ENCODE assay signal across 12 mouse cellular contexts in the genomic region with DNA sequence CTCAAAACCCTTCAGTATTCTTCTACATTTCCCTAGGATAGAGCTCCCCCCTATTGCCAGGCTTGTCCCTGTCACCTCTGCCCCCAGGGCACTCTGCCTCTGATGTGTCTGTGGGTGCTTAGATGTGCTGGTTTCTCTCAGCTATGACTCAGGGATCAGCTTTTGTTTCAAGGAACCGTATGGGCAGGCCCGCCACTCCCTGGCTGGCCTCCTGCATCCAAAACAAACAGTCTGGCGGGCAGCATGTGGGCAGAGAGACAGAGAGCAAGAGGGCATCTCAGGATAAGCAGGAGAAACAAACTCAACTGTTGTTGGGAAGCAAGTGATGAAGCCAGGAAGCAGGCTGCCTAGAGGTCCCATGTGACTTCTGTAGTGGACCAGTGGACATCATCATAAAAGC. TPM values are rescaled to one million over a fixed set of nuclear protein-coding genes. Genes with fewer than 3 reads are reported as not detected.
DNase-seq lines count a peak whose midpoint lies in the region; ATAC-seq and TF ChIP-seq lines count a peak whose summit lies in the region.
"Had no signal": no experiment of that assay in that cellular context is flagged by ENCODE, and none has a peak within 500 bp of the region (broad histone marks: within the 10 kb centered on the region; RNA-seq: fewer than 3 reads in every experiment).

No protein-coding gene starts in this region.

- WGBS in midbrain, embryonic 11.5 days: 36% methylated on average over 3 of the region's 3 CpGs
- WGBS in midbrain, embryonic 14.5 days: 35% methylated on average over 3 of the region's 3 CpGs
- WGBS in small intestine, adult 2 months: 17% methylated on average over 3 of the region's 3 CpGs

- TF ChIP-seq POLR2A in small intestine, adult 2 months (IDR thresholded peaks at IDR 0.05; ENCODE audit: low read depth, low read length): no peak

- no peak overlapping the region for H3K9ac ChIP-seq in midbrain, embryonic 11.5 days (ENCODE audit: low read length)
- H3K9ac ChIP-seq in midbrain, embryonic 14.5 days (replicated peaks; ENCODE audit: low read length): no peak overlapping the region
- H3K9ac ChIP-seq: intestine, embryonic 15.5 days; limb, embryonic 12.5 days had no signal

- H3K4me1 ChIP-seq in midbrain, embryonic 11.5 days (ENCODE audit: control insufficient read depth, insufficient read depth, low read length): peaks cover 13% of the 10 kb centered on the region; the same call in 1 of the 2 replicates
- peaks cover 6% of the 10 kb centered on the region for H3K4me1 ChIP-seq in midbrain, embryonic 14.5 days (ENCODE audit: control insufficient read depth, insufficient read depth, low read length)
- H3K4me1 ChIP-seq in small intestine, adult 2 months (ENCODE audit: control insufficient read depth, insufficient read depth, insufficient read length, low read length): peaks cover 12% of the 10 kb centered on the region; the same call in 1 of the 2 replicates
- H3K4me1 ChIP-seq: megakaryocyte, embryonic 14.5 days had no signal

- no peak overlapping the region for H3K27ac ChIP-seq in midbrain, embryonic 11.5 days (ENCODE audit: low read depth, low read length)
- H3K27ac ChIP-seq in midbrain, embryonic 14.5 days (replicated peaks; ENCODE audit: low read depth, low read length): no peak overlapping the region
- peak overlapping the region; percentile 72 for H3K27ac ChIP-seq in small intestine, adult 2 months (ENCODE audit: insufficient read depth, low read depth, low read length)
- H3K27ac ChIP-seq: intestine, embryonic 15.5 days; limb, embryonic 12.5 days had no signal

- no peaks in the 10 kb centered on the region for H3K9me3 ChIP-seq in midbrain, embryonic 11.5 days (ENCODE audit: control insufficient read depth, low read length)
- no peaks in the 10 kb centered on the region for H3K9me3 ChIP-seq in midbrain, embryonic 14.5 days (ENCODE audit: control insufficient read depth, low read length)
- H3K9me3 ChIP-seq: intestine, embryonic 15.5 days; limb, embryonic 12.5 days; megakaryocyte, embryonic 14.5 days had no signal

- H3K4me3 ChIP-seq in midbrain, embryonic 11.5 days (ENCODE audit: low read depth, low read length): no peak overlapping the region
- no peak overlapping the region for H3K4me3 ChIP-seq in midbrain, embryonic 14.5 days (replicated peaks; ENCODE audit: low read depth, low read length)
- H3K4me3 ChIP-seq in small intestine, adult 2 months (ENCODE audit: low read depth, low read length): no peak overlapping the region
- H3K4me3 ChIP-seq: intestine, embryonic 15.5 days; limb, embryonic 12.5 days; megakaryocyte, embryonic 14.5 days had no signal

- no peaks in the 10 kb centered on the region for H3K36me3 ChIP-seq in midbrain, embryonic 11.5 days (ENCODE audit: control insufficient read depth, insufficient read depth, low read length)
- no peaks in the 10 kb centered on the region for H3K36me3 ChIP-seq in midbrain, embryonic 14.5 days (ENCODE audit: control insufficient read depth, insufficient read depth, low read length)
- no peaks in the 10 kb centered on the region for H3K36me3 ChIP-seq in small intestine, adult 2 months (ENCODE audit: control insufficient read depth, insufficient read depth, low read length)
- H3K36me3 ChIP-seq: intestine, embryonic 15.5 days; limb, embryonic 12.5 days had no signal

- peak; percentile 40 for DNase-seq in adrenal gland, postnatal 14 days
- no peak for DNase-seq in adrenal gland, adult 8-10 months
- peak; percentile 49 for DNase-seq in midbrain, embryonic 11.5 days (ENCODE audit: low spot score, missing footprints)
- DNase-seq in midbrain, embryonic 14.5 days: no peak
- DNase-seq in fibroblast of lung, adult 2 months (ENCODE audit: low read depth): peak; percentile 76
- DNase-seq in gastrocnemius, postnatal 36 days: no peak
- DNase-seq in left cerebral cortex, adult 18-20 months (ENCODE audit: low spot score in 2 of 2): no peak
- DNase-seq: B cell, adult 2 months had no signal

- intact Hi-C loops in gastrocnemius, postnatal 36 days (cut with DNase I): no loop called here

- no peak for ATAC-seq in midbrain, embryonic 11.5 days (ENCODE audit: low FRiP score)
- ATAC-seq in midbrain, embryonic 14.5 days (ENCODE audit: low FRiP score, low TSS enrichment): no peak

- H3K27me3 ChIP-seq in midbrain, embryonic 11.5 days (ENCODE audit: control insufficient read depth, insufficient read depth, low read length): no peaks in the 10 kb centered on the region
- no peaks in the 10 kb centered on the region; the same call in 1 of the 2 replicates for H3K27me3 ChIP-seq in midbrain, embryonic 14.5 days (ENCODE audit: control insufficient read depth, insufficient read depth, low read length)
- H3K27me3 ChIP-seq in small intestine, adult 2 months (ENCODE audit: control insufficient read depth, insufficient read depth, low read length): no peaks in the 10 kb centered on the region
- H3K27me3 ChIP-seq: intestine, embryonic 15.5 days had no signal

- TF ChIP-seq CTCF in small intestine, adult 2 months (IDR thresholded peaks at IDR 0.05; ENCODE audit: extremely low read depth, insufficient read length, insufficient replicate concordance, low read depth, low read length): no peak

- no peak overlapping the region for H3K4me2 ChIP-seq in midbrain, embryonic 11.5 days
- no peak overlapping the region for H3K4me2 ChIP-seq in midbrain, embryonic 14.5 days (ENCODE audit: low read length)
- H3K4me2 ChIP-seq: intestine, embryonic 15.5 days; limb, embryonic 12.5 days had no signal

RNA-seq across cellular contexts. Expression of gene Plekha1, which starts 9.9 kb away (rescaled TPM):
- total RNA-seq in adrenal gland, postnatal 14 days (2021): 25.6 and 31.6 TPM in 2 replicates
- 10 to 100 TPM; 23.5 to 45.4 (median 33.9) TPM for total RNA-seq in adrenal gland, adult 8-10 months (2022)
- polyA plus RNA-seq in midbrain, embryonic 11.5 days (2014; fragmentation: Nextera tagmentation; extraction: Ambion mirVana): 37.6 and 40.8 TPM in 2 replicates
- polyA plus RNA-seq in midbrain, embryonic 14.5 days (2014; fragmentation: Nextera tagmentation; extraction: Ambion mirVana): 65.1 and 77.7 TPM in 2 replicates
- polyA plus RNA-seq in small intestine, adult 2 months (2012; rRNA removed): 12.0 and 63.7 TPM in 2 replicates
- 10 to 100 TPM; 17.9 to 20.8 TPM for total RNA-seq in gastrocnemius, postnatal 36 days (2021)
- 10 to 100 TPM; 85.4 to 92.8 TPM for total RNA-seq in left cerebral cortex, adult 18-20 months (2021)

Comparison
In these comparisons a context has a peak if more than half of its experiments do, and no peak if none do; other contexts are left out.
1. DNase-seq: peak in adrenal gland, postnatal 14 days (single experiment), midbrain, embryonic 11.5 days (single experiment) and fibroblast of lung, adult 2 months (single experiment); none in adrenal gland, adult 8-10 months (single experiment), midbrain, embryonic 14.5 days (single experiment), gastrocnemius, postnatal 36 days (0 of 2) and left cerebral cortex, adult 18-20 months (0 of 2).